In genomic region chr7:15975904-15976303, GRCm38 (mm10) we compare ENCODE assay signal across 10 mouse cellular contexts. TPM values are rescaled to one million over a fixed set of nuclear protein-coding genes. Genes with fewer than 3 reads are reported as not detected.
DNase-seq lines count a peak whose midpoint lies in the region; ATAC-seq and TF ChIP-seq lines count a peak whose summit lies in the region.
"Had no signal": no experiment of that assay in that cellular context is flagged by ENCODE, and none has a peak within 500 bp of the region (broad histone marks: within the 10 kb centered on the region; RNA-seq: fewer than 3 reads in every experiment).

No protein-coding gene starts in this region.

- H3K36me3 ChIP-seq in kidney, embryonic 15.5 days = peaks cover 90% of the 10 kb centered on the region
- peaks cover 52% of the 10 kb centered on the region for H3K36me3 ChIP-seq in liver, postnatal 0 days (replicated peaks; ENCODE audit: insufficient read depth, low read length)
- no peaks in the 10 kb centered on the region for H3K36me3 ChIP-seq in testis, adult 2 months (ENCODE audit: control insufficient read depth, insufficient read depth, low read length)
- H3K36me3 ChIP-seq in forebrain, embryonic 15.5 days = peaks cover 64% of the 10 kb centered on the region

- peak; percentile 73 for TF ChIP-seq CTCF in embryonic fibroblast, embryonic 13.5 days (IDR thresholded peaks at IDR 0.05; ENCODE audit: borderline replicate concordance, insufficient read depth, low read length)
- TF ChIP-seq CTCF in liver, postnatal 0 days (IDR thresholded peaks at IDR 0.05; ENCODE audit: low read depth) = peak; percentile 94
- peak; percentile 92 for TF ChIP-seq CTCF in testis, adult 2 months (IDR thresholded peaks at IDR 0.05; ENCODE audit: control insufficient read depth, insufficient read depth, insufficient replicate concordance, low read depth, low read length)

- H3K27me3 ChIP-seq in kidney, embryonic 15.5 days = no peaks in the 10 kb centered on the region
- H3K27me3 ChIP-seq in liver, postnatal 0 days (ENCODE audit: insufficient read depth, low read length) = no peaks in the 10 kb centered on the region
- H3K27me3 ChIP-seq in testis, adult 2 months (ENCODE audit: control insufficient read depth, insufficient read depth, low read length) = no peaks in the 10 kb centered on the region
- H3K27me3 ChIP-seq in forebrain, embryonic 15.5 days = no peaks in the 10 kb centered on the region
- H3K27me3 ChIP-seq: lung, embryonic 15.5 days had no signal

- H3K4me3 ChIP-seq in kidney, embryonic 15.5 days (replicated peaks) = no peak overlapping the region
- no peak overlapping the region for H3K4me3 ChIP-seq in embryonic fibroblast, embryonic 13.5 days (ENCODE audit: insufficient read depth, low read length)
- no peak overlapping the region for H3K4me3 ChIP-seq in liver, postnatal 0 days (ENCODE audit: low read depth, low read length)
- no peak overlapping the region for H3K4me3 ChIP-seq in testis, adult 2 months (ENCODE audit: control insufficient read depth, low read depth, low read length)
- no peak overlapping the region for H3K4me3 ChIP-seq in forebrain, embryonic 15.5 days
- H3K4me3 ChIP-seq: erythroblast, embryonic 14.5 days; lung, embryonic 15.5 days had no signal

- no peak overlapping the region for H3K9ac ChIP-seq in kidney, embryonic 15.5 days
- no peak overlapping the region for H3K9ac ChIP-seq in liver, postnatal 0 days (replicated peaks)
- H3K9ac ChIP-seq in forebrain, embryonic 15.5 days (replicated peaks) = no peak overlapping the region
- H3K9ac ChIP-seq: lung, embryonic 15.5 days had no signal

- no peak for ATAC-seq in kidney, embryonic 15.5 days (replicated peaks; ENCODE audit: low FRiP score)
- peak; percentile 61 for ATAC-seq in CD4-positive, CD25-positive, alpha-beta regulatory T cell, adult 4 months
- ATAC-seq in liver, postnatal 0 days = peak; percentile 60
- no peak; the same call in 1 of the 2 replicates for ATAC-seq in forebrain, embryonic 15.5 days (replicated peaks)

- H3K27ac ChIP-seq in kidney, embryonic 15.5 days = no peak overlapping the region
- H3K27ac ChIP-seq in embryonic fibroblast, embryonic 13.5 days (ENCODE audit: insufficient read depth, low read length) = no peak overlapping the region
- no peak overlapping the region for H3K27ac ChIP-seq in liver, postnatal 0 days (ENCODE audit: low read depth)
- no peak overlapping the region for H3K27ac ChIP-seq in testis, adult 2 months (ENCODE audit: control insufficient read depth, insufficient read depth, low read depth, low read length)
- H3K27ac ChIP-seq in forebrain, embryonic 15.5 days (replicated peaks) = no peak overlapping the region
- H3K27ac ChIP-seq: lung, embryonic 15.5 days had no signal

- DNase-seq in kidney, adult 18-20 months = peak; percentile 54
- peak; percentile 52 for DNase-seq in adipocyte (ENCODE audit: low spot score)
- DNase-seq in liver, postnatal 0 days = peak; percentile 60

- H3K4me1 ChIP-seq in kidney, embryonic 15.5 days = 0 out of 2 replicates have a peak, but pooled peaks cover 3% of the 10 kb centered on the region
- H3K4me1 ChIP-seq in embryonic fibroblast, embryonic 13.5 days (ENCODE audit: control insufficient read depth, insufficient read depth, low read length) = no peaks in the 10 kb centered on the region
- peaks cover 9% of the 10 kb centered on the region; the same call in 1 of the 2 replicates for H3K4me1 ChIP-seq in liver, postnatal 0 days (ENCODE audit: insufficient read depth)
- peaks cover 23% of the 10 kb centered on the region for H3K4me1 ChIP-seq in testis, adult 2 months (ENCODE audit: control insufficient read depth, insufficient read depth, low read length)
- H3K4me1 ChIP-seq in forebrain, embryonic 15.5 days = no peaks in the 10 kb centered on the region
- H3K4me1 ChIP-seq: lung, embryonic 15.5 days had no signal

- no peak overlapping the region for H3K4me2 ChIP-seq in kidney, embryonic 15.5 days
- H3K4me2 ChIP-seq in liver, postnatal 0 days (ENCODE audit: low read depth, low read length) = no peak overlapping the region
- no peak overlapping the region for H3K4me2 ChIP-seq in forebrain, embryonic 15.5 days (replicated peaks)
- H3K4me2 ChIP-seq: lung, embryonic 15.5 days had no signal

- TF ChIP-seq EP300 in liver, postnatal 0 days (IDR thresholded peaks at IDR 0.05; ENCODE audit: low read depth) = no peak

- no peak for TF ChIP-seq POLR2A in embryonic fibroblast, embryonic 13.5 days (IDR thresholded peaks at IDR 0.05; ENCODE audit: low read depth, low read length)
- TF ChIP-seq POLR2A in testis, adult 2 months (IDR thresholded peaks at IDR 0.05; ENCODE audit: control insufficient read depth, low read depth, low read length) = no peak

- 76% methylated on average over 4 of the region's 4 CpGs for WGBS in kidney, embryonic 15.5 days
- 70% methylated on average over 4 of the region's 4 CpGs for WGBS in liver, postnatal 0 days (ENCODE audit: insufficient replicate concordance)
- WGBS in forebrain, embryonic 15.5 days = 82% methylated on average over 4 of the region's 4 CpGs

- H3K9me3 ChIP-seq in kidney, embryonic 15.5 days (replicated peaks) = no peaks in the 10 kb centered on the region
- no peaks in the 10 kb centered on the region for H3K9me3 ChIP-seq in liver, postnatal 0 days (ENCODE audit: low read length)
- H3K9me3 ChIP-seq in forebrain, embryonic 15.5 days = no peaks in the 10 kb centered on the region
- H3K9me3 ChIP-seq: lung, embryonic 15.5 days had no signal

RNA-seq across cellular contexts. Expression of gene Ehd2, which starts 8.5 kb away (rescaled TPM):
- 39.4 and 39.5 TPM in 2 replicates for polyA plus RNA-seq in kidney, embryonic 15.5 days (2015; fragmentation: Nextera tagmentation; extraction: Ambion mirVana)
- under 1 TPM; 0.07 to 0.15 TPM for polyA plus RNA-seq in CD4-positive, CD25-positive, alpha-beta regulatory T cell, adult 4 months (2017; shearing (Covaris generic))
- 136 and 191 TPM in 2 replicates for polyA plus RNA-seq in embryonic fibroblast, embryonic 13.5 days (2011; ENCODE audit: insufficient read length, low read depth, missing spikeins)
- 1.9 and 2.7 TPM in 2 replicates for polyA plus RNA-seq in liver, postnatal 0 days (2015; fragmentation: Nextera tagmentation; extraction: Ambion mirVana)
- polyA plus RNA-seq in testis, adult 2 months (2012; rRNA removed) = 3.0 and 3.5 TPM in 2 replicates
- polyA plus RNA-seq in forebrain, embryonic 15.5 days (2015; fragmentation: Nextera tagmentation; extraction: Ambion mirVana) = 3.7 and 5.0 TPM in 2 replicates

RNA-seq across cellular contexts. Expression of gene Nop53, which starts 30.0 kb away (rescaled TPM):
- 194 and 195 TPM in 2 replicates for polyA plus RNA-seq in kidney, embryonic 15.5 days (2015; fragmentation: Nextera tagmentation; extraction: Ambion mirVana)
- polyA plus RNA-seq in CD4-positive, CD25-positive, alpha-beta regulatory T cell, adult 4 months (2017; shearing (Covaris generic)) = 100 to 1,000 TPM; 244 to 324 TPM
- 87.7 and 98.1 TPM in 2 replicates for polyA plus RNA-seq in embryonic fibroblast, embryonic 13.5 days (2011; ENCODE audit: insufficient read length, low read depth, missing spikeins)
- polyA plus RNA-seq in liver, postnatal 0 days (2015; fragmentation: Nextera tagmentation; extraction: Ambion mirVana) = 82.6 and 90.6 TPM in 2 replicates
- polyA plus RNA-seq in testis, adult 2 months (2012; rRNA removed) = 57.2 and 81.1 TPM in 2 replicates
- polyA plus RNA-seq in forebrain, embryonic 15.5 days (2015; fragmentation: Nextera tagmentation; extraction: Ambion mirVana) = 144 and 150 TPM in 2 replicates

RNA-seq across cellular contexts. Expression of gene Selenow, which starts 53.7 kb away (rescaled TPM):
- 745 and 748 TPM in 2 replicates for polyA plus RNA-seq in kidney, embryonic 15.5 days (2015; fragmentation: Nextera tagmentation; extraction: Ambion mirVana)
- polyA plus RNA-seq in CD4-positive, CD25-positive, alpha-beta regulatory T cell, adult 4 months (2017; shearing (Covaris generic)) = 100 to 1,000 TPM; 912 to 987 TPM
- 382 and 390 TPM in 2 replicates for polyA plus RNA-seq in embryonic fibroblast, embryonic 13.5 days (2011; ENCODE audit: insufficient read length, low read depth, missing spikeins)
- polyA plus RNA-seq in liver, postnatal 0 days (2015; fragmentation: Nextera tagmentation; extraction: Ambion mirVana) = 158 and 189 TPM in 2 replicates
- polyA plus RNA-seq in testis, adult 2 months (2012; rRNA removed) = 409 and 443 TPM in 2 replicates
- 1,503 and 1,574 TPM in 2 replicates for polyA plus RNA-seq in forebrain, embryonic 15.5 days (2015; fragmentation: Nextera tagmentation; extraction: Ambion mirVana)

Comparison
In these comparisons a context has a peak if more than half of its experiments do, and no peak if none do; other contexts are left out.
1. ATAC-seq: peak in CD4-positive, CD25-positive, alpha-beta regulatory T cell, adult 4 months (single experiment) and liver, postnatal 0 days (single experiment); none in kidney, embryonic 15.5 days (single experiment) and forebrain, embryonic 15.5 days (single experiment).
2. Peak in every context shown above with its lines, with median percentiles within 50 percentile points of each other: DNase-seq and CTCF ChIP-seq.